Mouse (Mus musculus) heart, postnatal 10 days (tissue): ENCODE measurements around the gene Spice1. TPM values are rescaled to one million over a fixed set of nuclear protein-coding genes. Genes with fewer than 3 reads are reported as not detected.

Experiments used
- DNase-seq, 2 experiments: peaks; one replicate each; pipeline ENCODE4 v3.0.0; 2021
- intact Hi-C: fragments of 180-260 bp; cut with DNase I; formaldehyde crosslinking; loops from one replicate; pipeline ENCODE4 v1.15.1; 2025
- total RNA-seq, 2 experiments: library from RNA; stranded (reverse); gene quantifications; 2 replicates each; pipeline ENCODE4 v1.2.3; 2021

Gene Spice1
- total RNA-seq, 2 experiments from 2014 or later: 6.8 to 8.9 TPM

GRCm38 (mm10) chr16:44361921-44362890 is 15.3 kb downstream of the Spice1 start:
- peak in 1 of 2 experiments; percentile 65 for DNase-seq
- intact Hi-C loops: loop anchor here (1.0 to 2.0 kb wide), 2 partner anchors 63 to 120 kb away; no protein-coding TSS in a partner anchor

- no peak for DNase-seq
- intact Hi-C loops: no loop called here
These were observed 18.6 kb downstream of the Spice1 start for GRCm38 (mm10) chr16:44365522-44365921.

- intact Hi-C loops: no loop called here
- no peak for DNase-seq
These were observed 28.5 kb downstream of the Spice1 start for GRCm38 (mm10) chr16:44375459-44375858.

- intact Hi-C loops: no loop called here
- no peak for DNase-seq
These were observed 33.1 kb downstream of the Spice1 start for GRCm38 (mm10) chr16:44380006-44380405.

GRCm38 (mm10) chr16:44381578-44381977 is 34.7 kb downstream of the Spice1 start:
- DNase-seq: no peak
- intact Hi-C loops: no loop called here

GRCm38 (mm10) chr16:44383549-44383948 is 36.6 kb downstream of the Spice1 start:
- no peak for DNase-seq
- intact Hi-C loops: no loop called here

GRCm38 (mm10) chr16:44384251-44384650 is 37.3 kb downstream of the Spice1 start:
- intact Hi-C loops: no loop called here
- no peak for DNase-seq

- DNase-seq: peak; percentile 40 to 52
- intact Hi-C loops: no loop called here
These were observed 45.1 kb downstream of the Spice1 start for GRCm38 (mm10) chr16:44391877-44392548.

- intact Hi-C loops: no loop called here
- peak; percentile 60 to 71 for DNase-seq
These were observed 47.8 kb downstream of the Spice1 start, which contains the start of gene Cfap44 for GRCm38 (mm10) chr16:44394577-44395243. Gene Cfap44 (plus strand): TSS chr16:44394796.

- intact Hi-C loops: no loop called here
- no peak for DNase-seq
These were observed 58.0 kb downstream of the Spice1 start for GRCm38 (mm10) chr16:44404933-44405332.

GRCm38 (mm10) chr16:44407211-44407610 is 60.3 kb downstream of the Spice1 start:
- DNase-seq: no peak
- intact Hi-C loops: no loop called here

- intact Hi-C loops: no loop called here
- DNase-seq: no peak
These were observed 61.4 kb downstream of the Spice1 start for GRCm38 (mm10) chr16:44408290-44408689.

GRCm38 (mm10) chr16:44410176-44410575 is 63.3 kb downstream of the Spice1 start:
- peak in 1 of 2 experiments; percentile 7 for DNase-seq
- intact Hi-C loops: no loop called here

GRCm38 (mm10) chr16:44417596-44417995 is 70.7 kb downstream of the Spice1 start:
- DNase-seq: peak in 1 of 2 experiments; percentile 6
- intact Hi-C loops: no loop called here

GRCm38 (mm10) chr16:44421735-44422134 is 74.8 kb downstream of the Spice1 start:
- intact Hi-C loops: no loop called here

GRCm38 (mm10) chr16:44423499-44423898 is 76.6 kb downstream of the Spice1 start:
- intact Hi-C loops: no loop called here
- DNase-seq: peak; percentile 20 to 30

More at GRCm38 (mm10) chr16:44421735-44422134, 74.8 kb downstream of the Spice1 start:
- DNase-seq: no peak

GRCm38 (mm10) chr16:44428456-44428855 is 81.5 kb downstream of the Spice1 start:
- no peak for DNase-seq
- intact Hi-C loops: no loop called here

- no peak for DNase-seq
- intact Hi-C loops: no loop called here
These were observed 83.1 kb downstream of the Spice1 start for GRCm38 (mm10) chr16:44430021-44430420.

GRCm38 (mm10) chr16:44434931-44435330 is 88.0 kb downstream of the Spice1 start:
- DNase-seq: no peak
- intact Hi-C loops: no loop called here

- intact Hi-C loops: no loop called here
- no peak for DNase-seq
These were observed 88.6 kb downstream of the Spice1 start for GRCm38 (mm10) chr16:44435481-44435880.
